Mouse (Mus musculus) stomach, embryonic 15.5 days (tissue): Measurements from ENCODE around the gene Olfr825. TPM values are rescaled to one million over a fixed set of nuclear protein-coding genes. Genes with fewer than 3 reads are reported as not detected.
"Not testable (repeated sequence)": the region's sequence is repeated elsewhere in the genome, so short reads cannot be mapped to it uniquely, and the experiment has no call there.

Experiments
- ATAC-seq: fragments of 200-750 bp; cut with Nextera tagmentation; 2 replicates; pipeline ENCODE4 v1.8.0; 2017; ENCODE audit warnings: low read depth, moderate number of reproducible peaks, moderate TSS enrichment; ENCODE audit not compliant: insufficient read depth, low FRiP score
- H3K27ac ChIP-seq: fragments of 300-500 bp; sonication (generic); 2 replicates; pipeline ENCODE4 v1.5.1; 2015; ENCODE audit warnings: mild to moderate bottlenecking, inconsistent platforms
- H3K27me3 ChIP-seq: fragments of 300-500 bp; sonication (generic); replicated peaks from 2 replicates; pipeline ENCODE4 v1.6.1; 2015; ENCODE audit warnings: inconsistent platforms
- H3K36me3 ChIP-seq: fragments of 300-500 bp; sonication (generic); 2 replicates; pipeline ENCODE4 v1.6.1; 2015; ENCODE audit warnings: inconsistent platforms
- H3K4me1 ChIP-seq: fragments of 300-500 bp; sonication (generic); 2 replicates; pipeline ENCODE4 v1.6.1; 2015; ENCODE audit warnings: inconsistent platforms
- H3K4me2 ChIP-seq: fragments of 300-500 bp; sonication (generic); 2 replicates; pipeline ENCODE4 v1.6.1; 2015; ENCODE audit warnings: mild to moderate bottlenecking, inconsistent platforms
- H3K4me3 ChIP-seq: fragments of 300-500 bp; sonication (generic); replicated peaks from 2 replicates; pipeline ENCODE4 v1.5.1; 2015; ENCODE audit warnings: inconsistent platforms
- H3K9ac ChIP-seq: fragments of 300-500 bp; sonication (generic); 2 replicates; pipeline ENCODE4 v1.6.1; 2015; ENCODE audit warnings: inconsistent platforms
- H3K9me3 ChIP-seq: fragments of 300-500 bp; sonication (generic); 2 replicates; pipeline ENCODE4 v1.6.1; 2016; ENCODE audit warnings: inconsistent platforms
- WGBS: fragments of 180-500 bp; shearing (Covaris S2); methylation state at CpG from one replicate; pipeline ENCODE4 v1.1.7; 2015; 5-methylcytosine and 5-hydroxymethylcytosine counted together
- polyA plus RNA-seq: library from polyadenylated mRNA; unstranded; fragments of >200 nt; fragmentation: Nextera tagmentation; extraction: Ambion mirVana; gene quantifications from 2 replicates; pipeline ENCODE4 v1.2.1, GENCODE M21; 2015

Gene Olfr825
- not detected in 2 replicates for polyA plus RNA-seq

GRCm38 (mm10) chr10:130166666-130167065 is at the start of gene Olfr825:
TSS of gene Olfr825 (minus strand) at chr10:130166766.
- no peaks in the 10 kb centered on the region for H3K36me3 ChIP-seq
- H3K4me1 ChIP-seq: no peaks in the 10 kb centered on the region
- H3K27ac ChIP-seq: no peak within 1 kb of the TSS
- H3K27me3 ChIP-seq: no peaks in the 10 kb centered on the region
- no peak for ATAC-seq
- H3K4me2 ChIP-seq: no peak within 1 kb of the TSS
- H3K9me3 ChIP-seq: no peaks in the 10 kb centered on the region
- H3K9ac ChIP-seq: no peak within 1 kb of the TSS
- H3K4me3 ChIP-seq: no peak within 1 kb of the TSS

- Histone ChIP-seq H3K4me1 (no peaks in the 10 kb centered on the region), H3K4me2 (no peak within 1 kb of the TSS), H3K27me3 (no peaks in the 10 kb centered on the region), H3K9ac (no peak within 1 kb of the TSS), H3K9me3 (no peaks in the 10 kb centered on the region), H3K27ac (no peak within 1 kb of the TSS), H3K36me3 (no peaks in the 10 kb centered on the region), H3K4me3 (no peak within 1 kb of the TSS)
- ATAC-seq: no peak
- 89% methylated on average over 1 of the region's 1 CpGs for WGBS
Measured at GRCm38 (mm10) chr10:130214303-130214702, 47.7 kb upstream of the Olfr825 start, which contains the start of gene Olfr827. TSS of gene Olfr827 (minus strand) at chr10:130214403.

GRCm38 (mm10) chr10:130184086-130184485 is 17.5 kb upstream of the Olfr825 start, which contains the start of gene Olfr826:
TSS of gene Olfr826 (minus strand) at chr10:130184186.
- WGBS: 61% methylated on average over 1 of the region's 1 CpGs
- Histone ChIP-seq H3K4me1 (no peaks in the 10 kb centered on the region), H3K9ac (no peak within 1 kb of the TSS), H3K27me3 (no peaks in the 10 kb centered on the region), H3K4me3 (no peak within 1 kb of the TSS), H3K27ac (no peak within 1 kb of the TSS), H3K4me2 (no peak within 1 kb of the TSS), H3K9me3 (no peaks in the 10 kb centered on the region), H3K36me3 (no peaks in the 10 kb centered on the region)
- ATAC-seq: no peak

GRCm38 (mm10) chr10:130165196-130165595 is 1.4 kb downstream of the Olfr825 start:
- no peak overlapping the region for H3K9ac ChIP-seq
- H3K9me3 ChIP-seq: no peaks in the 10 kb centered on the region
- no peaks in the 10 kb centered on the region for H3K36me3 ChIP-seq
- H3K4me3 ChIP-seq: no peak overlapping the region
- no peak overlapping the region for H3K27ac ChIP-seq
- ATAC-seq: no peak
- H3K4me2 ChIP-seq: no peak overlapping the region
- H3K4me1 ChIP-seq: no peaks in the 10 kb centered on the region
- no peaks in the 10 kb centered on the region for H3K27me3 ChIP-seq

DNA sequence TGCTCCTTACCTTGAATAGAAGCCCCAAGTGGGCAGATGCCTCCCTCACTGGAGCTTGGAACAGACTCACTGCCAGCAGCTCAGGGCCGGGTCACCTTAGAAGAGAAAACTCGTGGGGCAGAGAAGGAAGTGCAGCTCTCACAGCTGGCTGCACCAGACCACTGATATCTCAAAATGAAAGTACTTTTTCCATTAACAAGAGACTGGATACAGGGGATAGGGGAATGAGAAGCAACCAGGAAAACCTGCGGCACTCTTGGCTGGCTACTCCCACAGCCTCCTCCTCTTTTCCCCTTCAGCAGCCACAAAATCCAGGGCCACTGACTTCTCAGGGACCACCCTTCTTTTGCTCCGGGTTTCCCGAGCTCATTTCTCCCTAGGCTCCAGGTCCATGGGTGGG is 22.4 kb downstream of the Olfr825 start:
- H3K4me3 ChIP-seq: no peak overlapping the region
- H3K4me2 ChIP-seq: no peak overlapping the region
- ATAC-seq: no peak
- 70% methylated on average over 5 of the region's 5 CpGs for WGBS
- no peaks in the 10 kb centered on the region for H3K27me3 ChIP-seq
- no peaks in the 10 kb centered on the region for H3K4me1 ChIP-seq
- no peak overlapping the region for H3K9ac ChIP-seq
- no peaks in the 10 kb centered on the region for H3K36me3 ChIP-seq
- H3K9me3 ChIP-seq: no peaks in the 10 kb centered on the region
- no peak overlapping the region for H3K27ac ChIP-seq

GRCm38 (mm10) chr10:130142481-130142880 is 24.1 kb downstream of the Olfr825 start:
- not testable (repeated sequence) for H3K9ac ChIP-seq, H3K27ac ChIP-seq, H3K9me3 ChIP-seq, ATAC-seq, H3K27me3 ChIP-seq, H3K36me3 ChIP-seq, H3K4me3 ChIP-seq, H3K4me2 ChIP-seq, H3K4me1 ChIP-seq
- 71% methylated on average over 5 of the region's 5 CpGs for WGBS

DNA sequence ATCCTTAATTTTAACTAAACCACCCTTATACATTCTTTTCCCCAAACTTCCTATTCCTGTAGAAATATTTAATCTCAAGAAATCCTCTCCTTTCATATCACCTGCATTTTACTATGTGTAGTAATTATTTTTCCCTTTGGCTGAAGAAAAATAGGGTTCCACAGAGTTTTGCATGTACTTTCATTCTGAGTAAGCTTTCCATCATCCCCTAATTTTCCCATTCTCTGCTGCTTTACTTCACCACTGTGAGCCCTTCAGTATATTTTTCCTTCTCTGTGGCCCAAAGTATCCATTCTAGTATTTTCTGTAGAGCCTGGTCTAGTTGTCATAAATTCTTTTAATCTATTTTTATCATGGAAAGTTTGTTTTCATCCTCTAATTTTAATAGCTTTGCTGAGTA is 31.8 kb downstream of the Olfr825 start:
- no peak for ATAC-seq
- Histone ChIP-seq H3K9me3 (no peaks in the 10 kb centered on the region), H3K4me3 (no peak overlapping the region), H3K27me3 (no peaks in the 10 kb centered on the region), H3K36me3 (no peaks in the 10 kb centered on the region), H3K9ac (no peak overlapping the region), H3K27ac (no peak overlapping the region), H3K4me1 (no peaks in the 10 kb centered on the region), H3K4me2 (no peak overlapping the region)

GRCm38 (mm10) chr10:130129900-130130299 is 36.7 kb downstream of the Olfr825 start, which contains the start of gene Olfr824:
TSS of gene Olfr824 (minus strand) at chr10:130130000.
- not testable (repeated sequence) for H3K9me3 ChIP-seq, H3K4me1 ChIP-seq, ATAC-seq

GRCm38 (mm10) chr10:130116045-130116444 is 50.5 kb downstream of the Olfr825 start:
- not testable (repeated sequence) for H3K4me2 ChIP-seq, H3K4me3 ChIP-seq, H3K9ac ChIP-seq, H3K36me3 ChIP-seq, ATAC-seq, H3K27ac ChIP-seq, H3K4me1 ChIP-seq, H3K27me3 ChIP-seq, H3K9me3 ChIP-seq
- WGBS: 55% methylated on average over 3 of the region's 3 CpGs

More at GRCm38 (mm10) chr10:130129900-130130299, 36.7 kb downstream of the Olfr825 start, which contains the start of gene Olfr824:
- not testable (repeated sequence) for H3K4me3 ChIP-seq, H3K27ac ChIP-seq, H3K27me3 ChIP-seq, H3K4me2 ChIP-seq, H3K9ac ChIP-seq, H3K36me3 ChIP-seq

DNA sequence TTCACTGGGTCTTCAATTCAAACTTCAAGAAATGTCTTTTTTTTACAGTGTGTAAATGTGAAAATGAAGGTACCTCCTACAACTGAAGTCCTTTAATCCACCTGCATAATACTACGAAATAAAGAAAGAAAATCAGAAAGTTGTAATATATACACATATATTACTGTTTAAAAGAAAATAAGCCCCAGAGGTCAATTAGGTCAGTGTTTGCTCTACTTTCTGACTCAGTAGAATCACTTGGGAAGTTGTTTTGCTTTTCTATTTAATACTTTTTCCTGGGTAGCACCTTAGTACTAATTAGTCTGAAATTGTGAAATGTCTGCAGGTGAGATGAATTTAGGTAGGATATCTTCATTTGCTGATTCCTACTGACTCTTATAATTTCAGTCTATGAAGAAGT is 51.3 kb downstream of the Olfr825 start, which contains the start of gene Olfr823:
Gene Olfr823, minus strand, starts transcription at position 101 of the 400 bp plus-strand sequence.
- not testable (repeated sequence) for H3K27me3 ChIP-seq, H3K4me1 ChIP-seq, H3K36me3 ChIP-seq, H3K27ac ChIP-seq, ATAC-seq, H3K9me3 ChIP-seq, H3K9ac ChIP-seq, H3K4me2 ChIP-seq, H3K4me3 ChIP-seq
- 66% methylated on average over 1 of the region's 1 CpGs for WGBS

Other genes with a start within 250 kb of the Olfr825 start
- not detected in 2 replicates for gene Olfr818, start 217.7 kb downstream of the Olfr825 start, polyA plus RNA-seq
- not detected in 2 replicates for gene Olfr819, start 199.5 kb downstream of the Olfr825 start, polyA plus RNA-seq
- gene Olfr247, start 190.6 kb downstream of the Olfr825 start, polyA plus RNA-seq: not detected in 2 replicates
- not detected in 2 replicates for gene Gm10310, start 181.7 kb downstream of the Olfr825 start, polyA plus RNA-seq
- not detected in 2 replicates for gene Olfr820, start 154.1 kb downstream of the Olfr825 start, polyA plus RNA-seq
- gene Olfr821, start 136.4 kb downstream of the Olfr825 start, polyA plus RNA-seq: not detected in 2 replicates
- not detected in 2 replicates for gene Olfr822, start 95.6 kb downstream of the Olfr825 start, polyA plus RNA-seq
- not detected in 2 replicates for gene Olfr823, start 51.4 kb downstream of the Olfr825 start, polyA plus RNA-seq
- not detected in 2 replicates for gene Olfr824, start 36.8 kb downstream of the Olfr825 start, polyA plus RNA-seq
- not detected in 2 replicates for gene Olfr826, start 17.4 kb upstream of the Olfr825 start, polyA plus RNA-seq
- gene Olfr827, start 47.6 kb upstream of the Olfr825 start, polyA plus RNA-seq: not detected in 2 replicates
- 0.08 and 0.13 TPM in 2 replicates for gene Neurod4, start 113.5 kb upstream of the Olfr825 start, polyA plus RNA-seq
- 0.64 and 1.0 TPM in 2 replicates for gene Tespa1, start 156.1 kb upstream of the Olfr825 start, polyA plus RNA-seq
- 0.01 TPM in 1 of 2 replicates, not detected in the other for gene Vmn2r84, start 227.6 kb upstream of the Olfr825 start, polyA plus RNA-seq